Mouse (Mus musculus): ENCODE measurements around the gene Ctbp1.

Gene Ctbp1

GRCm38 (mm10) chr5:33206328-33206727 lies 68.5 kb downstream of the Ctbp1 start:
- DNase-seq, result no peak

GRCm38 (mm10) chr5:33204284-33204683 lies 70.5 kb downstream of the Ctbp1 start:
- DNase-seq, result no peak

- peak; percentile 84 for DNase-seq
Measured at GRCm38 (mm10) chr5:33203691-33204242, 71.0 kb downstream of the Ctbp1 start.

GRCm38 (mm10) chr5:33203171-33203565 lies 71.6 kb downstream of the Ctbp1 start:
- no peak for DNase-seq

- no peak for DNase-seq
Measured at GRCm38 (mm10) chr5:33202516-33203170, 72.2 kb downstream of the Ctbp1 start.

- DNase-seq, result no peak
Measured at GRCm38 (mm10) chr5:33201697-33202096, 73.1 kb downstream of the Ctbp1 start.

- no peak for DNase-seq
Measured at GRCm38 (mm10) chr5:33200071-33200470, 74.7 kb downstream of the Ctbp1 start.
